Mouse (Mus musculus): ENCODE measurements around the gene Cfap97. TPM values are rescaled to one million over a fixed set of nuclear protein-coding genes. Genes with fewer than 3 reads are reported as not detected.
A peak's percentile ranks its signal among the peaks of the same experiment; 100 is the strongest.

The Cfap97 gene
- polyA plus RNA-seq, 1 experiment = 91.9 TPM

- no peaks in the 10 kb centered on the region for H3K27me3 ChIP-seq (ENCODE audit: control insufficient read depth, insufficient read depth, low read length)
- H3K36me3 ChIP-seq (ENCODE audit: control insufficient read depth, insufficient read depth, low read length) = peaks cover 3% of the 10 kb centered on the region
- peaks cover 2% of the 10 kb centered on the region; the same call in 1 of the 2 replicates for H3K4me1 ChIP-seq (ENCODE audit: control insufficient read depth, insufficient read depth, low read length)
- H3K4me3 ChIP-seq (ENCODE audit: control insufficient read depth, low read depth, low read length) = peak overlapping the region; percentile 99
- TF ChIP-seq CTCF (IDR thresholded peaks at IDR 0.05; ENCODE audit: control insufficient read depth, insufficient read depth, insufficient replicate concordance, low read depth, low read length) (0 out of 2 replicates have a peak, but pooled peaks have one; percentile 20), POLR2A (IDR thresholded peaks at IDR 0.05; ENCODE audit: control insufficient read depth, low read depth, low read length) (peak; percentile 98)
- H3K27ac ChIP-seq (ENCODE audit: control insufficient read depth, insufficient read depth, low read depth, low read length) = peak overlapping the region; percentile 97
Measured at GRCm38 (mm10) chr8:46162953-46163869, 11.6 kb downstream of the Cfap97 start.

- TF ChIP-seq POLR2A (IDR thresholded peaks at IDR 0.05; ENCODE audit: control insufficient read depth, low read depth, low read length) (no peak), CTCF (IDR thresholded peaks at IDR 0.05; ENCODE audit: control insufficient read depth, insufficient read depth, insufficient replicate concordance, low read depth, low read length) (no peak)
- H3K4me1 ChIP-seq (ENCODE audit: control insufficient read depth, insufficient read depth, low read length) = peaks cover 2% of the 10 kb centered on the region; the same call in 1 of the 2 replicates
- peaks cover 3% of the 10 kb centered on the region for H3K36me3 ChIP-seq (ENCODE audit: control insufficient read depth, insufficient read depth, low read length)
- peak overlapping the region; percentile 99 for H3K4me3 ChIP-seq (ENCODE audit: control insufficient read depth, low read depth, low read length)
- no peaks in the 10 kb centered on the region for H3K27me3 ChIP-seq (ENCODE audit: control insufficient read depth, insufficient read depth, low read length)
- peak overlapping the region; percentile 97 for H3K27ac ChIP-seq (ENCODE audit: control insufficient read depth, insufficient read depth, low read depth, low read length)
Measured at GRCm38 (mm10) chr8:46163870-46164190, 12.3 kb downstream of the Cfap97 start.

- no peaks in the 10 kb centered on the region for H3K27me3 ChIP-seq (ENCODE audit: control insufficient read depth, insufficient read depth, low read length)
- TF ChIP-seq CTCF (IDR thresholded peaks at IDR 0.05; ENCODE audit: control insufficient read depth, insufficient read depth, insufficient replicate concordance, low read depth, low read length) = no peak
- no peak for TF ChIP-seq POLR2A (IDR thresholded peaks at IDR 0.05; ENCODE audit: control insufficient read depth, low read depth, low read length)
- H3K4me3 ChIP-seq (ENCODE audit: control insufficient read depth, low read depth, low read length) = no peak overlapping the region
- peaks cover 2% of the 10 kb centered on the region; the same call in 1 of the 2 replicates for H3K36me3 ChIP-seq (ENCODE audit: control insufficient read depth, insufficient read depth, low read length)
- no peak overlapping the region for H3K27ac ChIP-seq (ENCODE audit: control insufficient read depth, insufficient read depth, low read depth, low read length)
- no peaks in the 10 kb centered on the region for H3K4me1 ChIP-seq (ENCODE audit: control insufficient read depth, insufficient read depth, low read length)
Measured at GRCm38 (mm10) chr8:46173651-46174050, 22.1 kb downstream of the Cfap97 start.

- TF ChIP-seq CTCF (IDR thresholded peaks at IDR 0.05; ENCODE audit: control insufficient read depth, insufficient read depth, insufficient replicate concordance, low read depth, low read length) (no peak), POLR2A (IDR thresholded peaks at IDR 0.05; ENCODE audit: control insufficient read depth, low read depth, low read length) (no peak)
- H3K4me1 ChIP-seq (ENCODE audit: control insufficient read depth, insufficient read depth, low read length) = no peaks in the 10 kb centered on the region
- no peak overlapping the region for H3K27ac ChIP-seq (ENCODE audit: control insufficient read depth, insufficient read depth, low read depth, low read length)
- H3K36me3 ChIP-seq (ENCODE audit: control insufficient read depth, insufficient read depth, low read length) = no peaks in the 10 kb centered on the region; the same call in 1 of the 2 replicates
- no peaks in the 10 kb centered on the region for H3K27me3 ChIP-seq (ENCODE audit: control insufficient read depth, insufficient read depth, low read length)
- H3K4me3 ChIP-seq (ENCODE audit: control insufficient read depth, low read depth, low read length) = no peak overlapping the region
Measured at GRCm38 (mm10) chr8:46180136-46180535, 28.6 kb downstream of the Cfap97 start.

- no peak overlapping the region for H3K27ac ChIP-seq (ENCODE audit: control insufficient read depth, insufficient read depth, low read depth, low read length)
- H3K4me3 ChIP-seq (ENCODE audit: control insufficient read depth, low read depth, low read length) = no peak overlapping the region
- H3K36me3 ChIP-seq (ENCODE audit: control insufficient read depth, insufficient read depth, low read length) = no peaks in the 10 kb centered on the region; the same call in 1 of the 2 replicates
- H3K4me1 ChIP-seq (ENCODE audit: control insufficient read depth, insufficient read depth, low read length) = no peaks in the 10 kb centered on the region
- TF ChIP-seq POLR2A (IDR thresholded peaks at IDR 0.05; ENCODE audit: control insufficient read depth, low read depth, low read length) (no peak), CTCF (IDR thresholded peaks at IDR 0.05; ENCODE audit: control insufficient read depth, insufficient read depth, insufficient replicate concordance, low read depth, low read length) (no peak)
- H3K27me3 ChIP-seq (ENCODE audit: control insufficient read depth, insufficient read depth, low read length) = no peaks in the 10 kb centered on the region
Measured at GRCm38 (mm10) chr8:46185361-46185760, 33.8 kb downstream of the Cfap97 start.

- H3K4me3 ChIP-seq (ENCODE audit: control insufficient read depth, low read depth, low read length) = no peak overlapping the region
- TF ChIP-seq CTCF (IDR thresholded peaks at IDR 0.05; ENCODE audit: control insufficient read depth, insufficient read depth, insufficient replicate concordance, low read depth, low read length) = no peak
- TF ChIP-seq POLR2A (IDR thresholded peaks at IDR 0.05; ENCODE audit: control insufficient read depth, low read depth, low read length) = no peak
- no peak overlapping the region for H3K27ac ChIP-seq (ENCODE audit: control insufficient read depth, insufficient read depth, low read depth, low read length)
- H3K4me1 ChIP-seq (ENCODE audit: control insufficient read depth, insufficient read depth, low read length) = no peaks in the 10 kb centered on the region
- H3K36me3 ChIP-seq (ENCODE audit: control insufficient read depth, insufficient read depth, low read length) = no peaks in the 10 kb centered on the region; the same call in 1 of the 2 replicates
- H3K27me3 ChIP-seq (ENCODE audit: control insufficient read depth, insufficient read depth, low read length) = no peaks in the 10 kb centered on the region
Measured at GRCm38 (mm10) chr8:46193100-46193499, 41.5 kb downstream of the Cfap97 start.

GRCm38 (mm10) chr8:46196877-46197276 lies 45.3 kb downstream of the Cfap97 start:
- TF ChIP-seq CTCF (IDR thresholded peaks at IDR 0.05; ENCODE audit: control insufficient read depth, insufficient read depth, insufficient replicate concordance, low read depth, low read length) (no peak), POLR2A (IDR thresholded peaks at IDR 0.05; ENCODE audit: control insufficient read depth, low read depth, low read length) (no peak)
- no peaks in the 10 kb centered on the region for H3K27me3 ChIP-seq (ENCODE audit: control insufficient read depth, insufficient read depth, low read length)
- no peak overlapping the region for H3K27ac ChIP-seq (ENCODE audit: control insufficient read depth, insufficient read depth, low read depth, low read length)
- no peaks in the 10 kb centered on the region for H3K4me1 ChIP-seq (ENCODE audit: control insufficient read depth, insufficient read depth, low read length)
- H3K4me3 ChIP-seq (ENCODE audit: control insufficient read depth, low read depth, low read length) = no peak overlapping the region
- H3K36me3 ChIP-seq (ENCODE audit: control insufficient read depth, insufficient read depth, low read length) = no peaks in the 10 kb centered on the region; the same call in 1 of the 2 replicates
